Comparison of ENCODE assay signal across 8 mouse cellular contexts in genomic region chr11:71991541-71991940, GRCm38 (mm10). TPM values are rescaled to one million over a fixed set of nuclear protein-coding genes. Genes with fewer than 3 reads are reported as not detected.
DNase-seq lines count a peak whose midpoint lies in the region; ATAC-seq and TF ChIP-seq lines count a peak whose summit lies in the region.

No protein-coding gene starts in this region.

- no peak overlapping the region for H3K4me2 ChIP-seq in kidney, postnatal 0 days (ENCODE audit: low read length)

- no peaks in the 10 kb centered on the region for H3K27me3 ChIP-seq in thymus, adult 2 months (ENCODE audit: control insufficient read depth, insufficient read depth, low read length)
- H3K27me3 ChIP-seq in kidney, postnatal 0 days (ENCODE audit: insufficient read depth, low read length) = no peaks in the 10 kb centered on the region

- no peak for TF ChIP-seq POLR2A in thymus, adult 2 months (IDR thresholded peaks at IDR 0.05; ENCODE audit: control insufficient read depth, extremely low read depth, insufficient read depth, low read length, poor library complexity)

- H3K9me3 ChIP-seq in kidney, postnatal 0 days (replicated peaks; ENCODE audit: low read length) = no peaks in the 10 kb centered on the region

- WGBS in thymus, adult 2 months = 12% methylated on average over 5 of the region's 5 CpGs
- WGBS in kidney, postnatal 0 days = 35% methylated on average over 5 of the region's 5 CpGs

- H3K27ac ChIP-seq in thymus, adult 2 months (ENCODE audit: control insufficient read depth, insufficient read depth, low read length) = no peak overlapping the region
- H3K27ac ChIP-seq in kidney, postnatal 0 days = no peak overlapping the region

- H3K4me1 ChIP-seq in thymus, adult 2 months (replicated peaks; ENCODE audit: control insufficient read depth, insufficient read depth, low read length) = peaks cover 10% of the 10 kb centered on the region
- 0 out of 2 replicates have a peak, but pooled peaks cover under 1% of the 10 kb centered on the region for H3K4me1 ChIP-seq in kidney, postnatal 0 days (replicated peaks; ENCODE audit: insufficient read depth, low read length)

- H3K36me3 ChIP-seq in thymus, adult 2 months (ENCODE audit: control insufficient read depth, insufficient read depth, low read length) = no peaks in the 10 kb centered on the region
- no peaks in the 10 kb centered on the region for H3K36me3 ChIP-seq in kidney, postnatal 0 days (ENCODE audit: insufficient read depth, low read length)

- H3K4me3 ChIP-seq in thymus, adult 2 months (ENCODE audit: control insufficient read depth, insufficient read depth, low read length) = no peak overlapping the region
- H3K4me3 ChIP-seq in kidney, postnatal 0 days (replicated peaks; ENCODE audit: low read depth, low read length) = no peak overlapping the region

- no peak overlapping the region for H3K9ac ChIP-seq in kidney, postnatal 0 days (ENCODE audit: low read depth, low read length)

- no peak for TF ChIP-seq CTCF in thymus, adult 2 months (IDR thresholded peaks at IDR 0.05; ENCODE audit: borderline replicate concordance, control insufficient read depth, extremely low read depth, insufficient read depth, low read length, poor library complexity)
- peak; percentile 85 for TF ChIP-seq CTCF in kidney, postnatal 0 days (IDR thresholded peaks at IDR 0.05; ENCODE audit: low read depth)

- peak; percentile 72; the same call in 1 of the 2 replicates for ATAC-seq in frontal cortex, adult (ENCODE audit: low TSS enrichment)
- ATAC-seq in kidney, postnatal 0 days (replicated peaks; ENCODE audit: low FRiP score, low read depth) = 0 out of 2 replicates have a peak, but pooled peaks have one; percentile 46

- DNase-seq in frontal cortex, postnatal 10 days (ENCODE audit: low spot score in 2 of 2) = no peak
- DNase-seq in thymus, adult 2 months = peak; percentile 36
- DNase-seq in thymus, adult 18-20 months = no peak
- peak; percentile 6 for DNase-seq in c-Kit-positive CD71-positive TER-119-positive erythroid progenitor cells, embryonic 14.5 days (ENCODE audit: low spot score)
- peak; percentile 89 for DNase-seq in kidney, postnatal 0 days (ENCODE audit: low spot score)
- DNase-seq in retina, embryonic 14.5 days (ENCODE audit: low spot score) = peak; percentile 71
- no peak for DNase-seq in neural tube, embryonic 10.5 days (ENCODE audit: extremely low spot score, low spot score)

RNA-seq across cellular contexts. Expression of gene Aipl1, which starts 45.8 kb away (rescaled TPM):
- 0.54 and 0.89 TPM in 2 replicates for polyA plus RNA-seq in thymus, adult 2 months (2012; rRNA removed)
- polyA plus RNA-seq in kidney, postnatal 0 days (2015; fragmentation: Nextera tagmentation; extraction: Ambion mirVana) = 0.38 and 0.41 TPM in 2 replicates

RNA-seq across cellular contexts. Expression of gene Pimreg, which starts 50.3 kb away (rescaled TPM):
- polyA plus RNA-seq in thymus, adult 2 months (2012; rRNA removed) = 40.8 and 48.0 TPM in 2 replicates
- 54.8 and 58.1 TPM in 2 replicates for polyA plus RNA-seq in kidney, postnatal 0 days (2015; fragmentation: Nextera tagmentation; extraction: Ambion mirVana)

Comparison
In these comparisons a context has a peak if more than half of its experiments do, and no peak if none do; other contexts are left out.
1. DNase-seq: peak in thymus, adult 2 months (single experiment), c-Kit-positive CD71-positive TER-119-positive erythroid progenitor cells, embryonic 14.5 days (single experiment), kidney, postnatal 0 days (single experiment) and retina, embryonic 14.5 days (single experiment); none in frontal cortex, postnatal 10 days (0 of 2), thymus, adult 18-20 months (0 of 2) and neural tube, embryonic 10.5 days (single experiment).